Mouse (Mus musculus): ENCODE results near the gene Pelo.

The Pelo gene

DNA sequence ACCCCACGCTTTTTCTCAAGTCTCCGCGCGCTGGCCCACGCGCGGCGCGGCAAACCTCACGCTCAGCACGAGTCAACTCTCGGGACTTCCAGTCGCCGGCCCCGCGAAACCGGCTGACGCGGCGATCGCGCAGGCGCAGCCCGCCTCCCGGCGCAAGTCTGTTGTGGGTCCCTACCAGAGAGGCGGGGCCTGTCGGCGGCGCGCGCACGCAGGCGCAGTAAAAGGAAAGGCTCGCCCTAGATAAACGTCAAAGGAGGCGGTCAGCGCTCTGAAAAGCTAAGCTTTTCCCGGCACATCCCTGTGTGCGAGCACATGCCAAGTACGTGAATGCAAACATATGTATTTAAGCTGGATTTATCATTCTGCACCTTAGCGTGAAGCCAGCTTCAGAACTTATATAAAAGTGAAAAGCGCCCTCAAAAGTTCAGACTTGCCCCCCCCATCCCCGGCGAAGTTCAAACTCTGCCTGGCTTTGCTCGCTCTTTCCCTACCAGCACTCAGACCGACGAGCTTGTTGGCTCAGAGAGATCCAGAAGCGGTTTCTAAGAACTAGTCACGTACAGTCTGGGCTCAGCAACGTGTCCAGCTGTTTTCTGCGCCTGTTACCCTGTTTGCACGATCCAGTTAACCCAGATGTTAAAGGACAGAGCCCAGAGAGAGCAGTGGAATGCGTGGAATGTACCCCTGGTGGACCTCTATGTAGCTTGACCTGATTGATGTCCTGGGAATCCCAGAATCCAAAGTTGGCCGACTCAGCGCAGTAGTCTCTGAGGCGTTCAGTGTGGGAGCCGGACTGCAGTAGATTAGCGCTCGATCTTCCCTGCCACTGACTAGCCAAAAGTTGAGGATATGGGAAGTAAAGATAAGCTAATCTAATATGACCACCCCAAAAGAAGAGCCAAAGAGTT, at the start of gene Pelo:
Gene Pelo (minus strand): TSS at position 118 of the 908 bp plus-strand sequence.
- DNase-seq (ENCODE audit: low spot score), result peak; percentile 96

DNA sequence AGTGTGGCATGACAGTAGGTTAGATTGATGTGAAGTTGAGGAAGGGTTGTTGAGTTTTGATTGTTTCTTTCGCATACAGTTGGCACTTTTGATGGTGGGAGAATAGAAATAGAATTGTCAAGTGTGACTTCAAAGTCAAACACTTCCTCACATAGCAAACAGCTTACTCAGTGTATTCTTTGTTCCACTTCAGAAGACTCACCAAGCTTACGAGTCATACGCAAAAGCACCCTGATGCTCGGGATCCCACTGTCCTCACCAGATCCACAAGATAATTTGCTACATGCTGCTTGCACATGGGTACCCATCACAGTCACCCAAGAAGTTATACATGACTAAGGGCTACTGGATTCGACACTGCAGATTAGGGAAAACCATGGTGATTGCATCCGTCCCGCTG, 48.5 kb upstream of the Pelo start:
- DNase-seq (ENCODE audit: low spot score), result no peak

- no peak for DNase-seq (ENCODE audit: low spot score)
These were observed 46.8 kb upstream of the Pelo start for GRCm38 (mm10) chr13:115136761-115137160.

DNA sequence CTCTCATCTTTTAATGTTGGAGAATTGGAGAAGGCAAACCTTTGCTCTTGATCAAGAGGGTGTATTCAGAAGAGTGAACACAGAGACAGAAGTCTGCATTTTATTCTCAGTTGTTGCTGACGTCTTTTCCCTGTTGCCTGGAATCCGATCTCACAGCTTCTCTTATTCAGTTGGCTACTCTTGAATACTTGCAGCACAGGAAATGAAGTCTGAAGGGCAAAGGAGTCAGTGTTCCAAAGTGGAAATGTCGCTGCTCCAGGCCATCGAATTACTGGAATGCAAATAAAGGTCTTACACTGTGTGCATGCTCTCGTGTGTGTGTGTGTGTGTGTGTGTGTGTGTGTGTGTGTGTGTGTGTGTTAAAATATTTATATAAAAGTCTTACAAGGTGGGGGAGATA, 42.4 kb upstream of the Pelo start:
- no peak for DNase-seq (ENCODE audit: low spot score)

DNA sequence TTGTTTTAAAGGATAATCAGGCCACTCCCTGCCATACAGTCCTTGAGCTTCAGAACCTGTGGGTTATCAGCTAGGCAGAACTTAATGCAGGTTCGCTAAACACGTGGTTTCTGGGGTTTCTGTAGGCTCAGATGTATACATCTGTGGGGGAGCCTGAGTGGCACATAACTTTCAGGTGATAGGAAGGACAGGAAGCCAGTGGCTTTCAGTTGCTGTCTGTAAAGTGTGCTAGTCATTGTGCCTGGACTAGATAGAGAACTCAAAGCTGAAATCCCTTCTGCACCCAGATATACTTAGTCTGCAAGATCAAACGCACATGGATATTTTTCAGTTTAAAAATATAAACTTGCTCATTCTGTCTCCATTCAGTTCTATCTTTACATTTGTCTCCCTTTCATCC, 41.4 kb upstream of the Pelo start:
- no peak for DNase-seq (ENCODE audit: low spot score)

- DNase-seq (ENCODE audit: low spot score), result no peak
These were observed 40.0 kb upstream of the Pelo start for GRCm38 (mm10) chr13:115130035-115130434.

- DNase-seq (ENCODE audit: low spot score), result no peak
These were observed 37.8 kb upstream of the Pelo start for GRCm38 (mm10) chr13:115127826-115128225.

DNA sequence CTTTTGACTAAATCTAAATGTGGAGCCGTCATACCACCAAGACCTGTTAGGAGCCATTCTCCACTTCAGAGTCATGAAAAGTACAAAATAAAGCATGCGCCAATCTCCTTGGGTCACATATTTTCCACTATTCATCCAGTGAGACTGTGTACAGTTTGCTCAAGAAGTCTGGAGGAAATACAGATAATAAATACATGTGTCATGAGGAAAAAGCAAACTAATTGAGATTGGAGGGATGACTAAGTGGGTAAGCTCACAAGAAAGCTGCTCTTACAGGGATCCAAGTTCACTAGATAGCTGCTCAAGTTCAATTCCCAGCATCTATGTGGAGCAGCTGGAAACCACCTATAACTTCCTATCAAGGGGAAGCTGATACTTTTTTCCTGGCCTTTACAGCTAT, 36.5 kb upstream of the Pelo start:
- DNase-seq (ENCODE audit: low spot score), result no peak

DNA sequence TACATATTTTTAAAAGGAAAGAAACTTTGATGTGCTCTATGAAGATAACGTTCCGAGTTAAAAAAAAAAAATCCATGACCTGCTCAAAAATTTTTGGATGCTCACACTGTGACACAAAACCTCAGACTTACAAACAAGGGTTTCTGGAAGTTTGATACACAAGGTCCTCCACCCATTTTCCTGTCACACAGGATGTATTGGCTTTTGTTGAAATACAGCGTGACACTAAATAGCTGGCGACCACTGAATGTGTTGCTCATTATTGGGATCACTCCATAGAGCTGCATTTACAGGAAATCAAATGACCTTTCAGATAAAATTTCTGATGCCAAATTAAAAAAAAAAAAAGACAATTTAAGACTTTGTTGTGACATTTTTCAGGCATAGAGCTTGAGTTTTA, 35.1 kb upstream of the Pelo start:
- DNase-seq (ENCODE audit: low spot score), result no peak

- DNase-seq (ENCODE audit: low spot score), result no peak
These were observed 34.5 kb upstream of the Pelo start for GRCm38 (mm10) chr13:115124521-115124920.

DNA sequence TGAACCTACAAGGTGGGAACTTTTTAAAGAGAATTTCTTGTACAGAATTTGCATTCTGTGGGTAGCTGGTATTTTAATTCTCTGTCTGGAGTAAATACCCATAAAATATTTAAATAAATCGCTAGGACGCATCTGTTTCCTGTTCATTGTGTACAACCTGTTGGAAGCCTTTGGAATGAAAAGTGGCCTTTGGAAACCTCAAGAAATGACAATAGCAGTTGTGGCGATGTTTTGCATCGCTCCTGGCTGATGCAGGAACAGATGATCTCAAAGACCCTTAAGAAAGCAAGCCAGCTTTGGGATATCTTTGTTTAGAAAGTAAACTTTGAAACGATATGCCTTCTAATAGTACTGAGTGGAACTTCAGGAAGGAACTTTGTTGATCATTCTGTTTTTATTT, 28.8 kb upstream of the Pelo start:
- no peak for DNase-seq (ENCODE audit: low spot score)

- DNase-seq (ENCODE audit: low spot score), result no peak
These were observed 28.2 kb upstream of the Pelo start for GRCm38 (mm10) chr13:115118195-115118594.

DNA sequence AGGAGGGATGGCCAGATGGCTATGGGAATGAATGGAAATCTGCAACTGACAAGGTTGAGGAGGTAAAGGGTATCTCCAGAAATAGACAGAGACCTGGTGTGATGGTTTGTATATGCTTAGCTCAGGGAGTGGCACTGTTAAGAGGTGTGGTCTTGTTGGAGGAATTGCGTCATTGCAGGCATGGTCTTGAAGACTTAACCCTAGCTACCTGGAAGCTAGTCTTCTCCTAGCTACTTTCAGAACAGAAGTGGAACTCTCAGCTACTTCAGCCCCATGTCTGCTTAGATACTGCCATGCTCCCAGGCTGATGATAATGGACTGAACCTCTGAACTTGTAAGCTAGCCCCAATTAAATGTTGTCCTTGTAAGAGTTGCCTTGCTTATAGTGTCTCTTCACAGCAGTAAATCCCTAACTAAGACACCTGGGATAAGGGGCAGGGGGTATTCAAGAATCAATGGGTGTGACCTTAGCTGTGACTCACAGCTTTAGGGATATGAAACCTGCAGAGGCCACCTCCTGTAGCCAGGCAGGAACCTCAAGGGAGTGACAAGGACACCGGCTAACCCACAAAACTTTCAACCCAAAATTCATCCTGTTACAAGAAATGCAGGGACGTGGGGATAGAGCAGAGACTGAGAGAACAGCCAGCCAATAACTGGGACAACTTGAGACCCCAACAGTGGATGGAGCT, 27.1 kb upstream of the Pelo start:
- DNase-seq (ENCODE audit: low spot score), result no peak

DNA sequence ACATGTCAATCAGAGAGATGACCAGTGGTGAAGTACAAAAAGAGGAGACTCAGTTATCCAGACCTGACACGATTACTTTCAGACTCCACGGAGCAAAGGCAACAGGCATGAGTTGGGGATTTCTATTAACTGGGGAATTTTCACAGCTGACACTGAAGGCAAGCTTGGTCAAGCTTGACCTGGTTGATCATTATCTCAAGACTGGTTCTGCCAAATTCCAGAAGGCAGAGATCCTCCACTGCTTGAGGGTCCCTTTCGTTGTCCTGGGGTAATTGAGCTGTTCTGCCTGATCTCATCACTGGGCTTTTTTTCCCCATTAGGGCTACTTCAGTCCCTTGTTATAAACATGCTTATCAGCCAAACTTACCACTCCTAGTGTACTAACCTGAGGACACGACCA, 19.6 kb upstream of the Pelo start:
- peak; percentile 14 for DNase-seq (ENCODE audit: low spot score)

DNA sequence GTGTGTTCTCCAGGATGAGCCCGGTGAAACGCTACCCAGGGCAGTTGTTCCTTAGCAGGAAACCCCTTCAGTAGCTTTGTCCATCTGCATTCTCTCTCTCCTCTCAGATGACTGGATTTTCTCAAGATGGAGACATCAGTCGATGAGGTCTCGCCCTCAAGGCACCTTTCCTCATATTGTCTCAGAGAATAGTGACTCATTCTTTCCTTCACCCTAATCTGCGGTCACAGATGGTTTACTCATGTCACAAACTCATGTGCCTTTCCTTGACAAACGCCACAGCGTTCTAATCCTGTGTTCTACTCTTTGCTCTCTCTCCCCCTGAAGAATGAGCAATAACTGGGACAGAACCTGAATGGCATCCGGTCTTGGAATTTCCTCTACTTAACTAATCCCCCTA, 17.4 kb upstream of the Pelo start:
- no peak for DNase-seq (ENCODE audit: low spot score)

DNA sequence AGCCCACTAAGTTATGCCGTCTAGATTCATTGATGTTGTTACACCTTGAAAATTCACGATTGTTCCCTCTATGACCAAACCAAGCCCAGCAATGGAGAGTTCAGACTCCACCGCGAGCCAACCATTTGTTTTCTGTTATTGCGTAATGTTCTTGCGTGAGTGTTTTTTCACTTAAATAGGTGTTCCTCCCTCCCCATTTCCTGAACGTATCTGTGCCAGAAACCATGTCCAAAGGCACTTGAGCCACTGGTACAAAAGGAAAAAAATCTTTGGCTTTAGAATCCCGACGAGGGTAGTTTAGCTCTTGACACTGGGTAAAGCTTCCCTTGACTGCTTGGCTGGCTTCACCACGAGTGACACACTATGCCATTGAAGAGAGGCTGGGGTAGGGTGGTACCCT, 16.2 kb upstream of the Pelo start:
- DNase-seq (ENCODE audit: low spot score), result no peak

- no peak for DNase-seq (ENCODE audit: low spot score)
These were observed 12.8 kb upstream of the Pelo start for GRCm38 (mm10) chr13:115102754-115103153.

DNA sequence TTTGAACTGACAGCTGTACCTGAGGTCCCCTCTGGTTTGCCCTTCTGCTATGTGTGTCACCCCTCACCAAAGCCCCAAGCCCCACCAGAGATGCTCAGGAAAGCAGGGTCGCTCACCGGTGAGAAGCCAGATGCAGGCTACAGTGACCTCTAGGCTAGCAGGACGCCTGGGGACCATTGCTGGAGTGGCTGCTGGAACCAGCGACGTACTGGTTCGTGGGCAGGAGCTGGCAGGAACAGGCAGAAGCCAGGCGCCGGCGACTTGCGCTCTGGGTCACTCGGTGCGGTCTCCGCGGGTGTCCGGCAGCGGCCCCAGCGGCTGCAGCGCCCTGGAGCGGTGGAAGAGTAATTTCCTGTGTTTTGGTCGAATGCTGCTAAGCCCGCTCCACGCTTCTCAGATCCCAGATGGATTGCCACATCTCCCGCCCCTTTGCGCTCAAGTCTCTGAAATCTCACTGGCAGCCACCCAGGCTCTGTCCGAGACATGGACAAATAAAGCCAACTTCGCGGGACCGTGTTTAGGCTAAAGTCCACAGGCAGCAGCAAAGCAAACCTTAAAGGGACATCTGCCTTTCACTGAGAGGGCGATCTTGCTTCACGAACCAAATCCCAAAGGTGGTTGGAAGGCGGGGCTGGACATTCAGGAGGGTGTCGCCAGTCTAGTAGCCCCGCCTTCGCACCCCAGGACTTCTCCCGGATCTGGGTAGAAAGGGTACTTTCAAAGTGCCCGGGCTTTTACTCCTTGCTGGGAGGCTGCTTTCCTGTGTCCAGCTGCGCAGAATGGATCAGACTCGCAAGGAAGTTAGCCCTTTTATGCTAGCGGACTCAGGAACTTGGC, 11.6 kb upstream of the Pelo start, which contains the start of the genes Gm49395 and Itga1:
Gene Gm49395 (minus strand): TSS at position 567 of the 837 bp plus-strand sequence.
Gene Itga1 (minus strand): TSS at position 610 of the 837 bp plus-strand sequence.
- DNase-seq (ENCODE audit: low spot score), result peak; percentile 80

- no peak for DNase-seq (ENCODE audit: low spot score)
These were observed 10.6 kb upstream of the Pelo start for GRCm38 (mm10) chr13:115100381-115101177.

GRCm38 (mm10) chr13:115099381-115099780, 9.4 kb upstream of the Pelo start:
- no peak for DNase-seq (ENCODE audit: low spot score)

GRCm38 (mm10) chr13:115098227-115098626, 8.2 kb upstream of the Pelo start:
- DNase-seq (ENCODE audit: low spot score), result no peak

All from urinary bladder, postnatal 14 days (tissue).